Mouse (Mus musculus) bone marrow, adult 2 months (tissue): ENCODE data around the gene Cby3.

ENCODE experiments used
- CTCF ChIP-seq: fragments of 200-500 bp; IDR thresholded peaks from 2 replicates; pipeline ENCODE4 v1.5.1; 2011; ENCODE audit warnings: low read length, control low read depth; ENCODE audit not compliant: control insufficient read depth, insufficient read depth
- POLR2A ChIP-seq: fragments of 200-500 bp; IDR thresholded peaks from 2 replicates; pipeline ENCODE4 v1.6.1; 2011; ENCODE audit warnings: low read depth, mild to moderate bottlenecking, control low read depth, low read length, borderline replicate concordance; ENCODE audit not compliant: control insufficient read depth

DNA sequence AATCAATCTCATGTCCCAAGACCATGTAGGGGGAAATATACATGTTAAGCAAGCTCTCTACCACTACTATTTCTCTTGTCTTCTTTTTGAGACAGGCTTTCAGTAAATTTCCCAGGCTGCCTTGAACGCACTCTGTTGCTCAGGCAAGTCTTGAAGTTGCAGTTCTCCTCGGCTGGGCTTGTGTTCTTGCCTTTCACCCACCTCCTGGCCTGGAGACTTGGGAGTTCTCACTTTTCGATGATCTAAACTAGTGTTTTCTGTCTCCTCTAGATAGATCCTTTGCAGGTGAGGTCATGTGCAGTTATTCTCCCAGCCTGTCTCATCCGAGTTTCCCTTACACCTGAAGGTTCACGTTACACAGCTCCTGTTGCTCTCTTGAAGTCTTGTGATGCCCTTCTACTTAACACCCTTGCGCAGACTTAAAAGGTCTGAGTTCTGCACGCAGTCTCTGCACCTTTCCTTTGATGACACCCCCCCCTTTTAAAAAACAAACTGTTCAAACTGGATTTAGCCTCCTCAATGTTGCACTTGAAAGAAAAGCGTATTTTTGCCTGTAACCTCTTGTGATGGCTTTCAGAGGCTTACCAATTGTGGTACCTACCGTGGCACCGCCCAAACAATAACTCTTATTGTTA, 22.0 kb downstream of the Cby3 start:
- TF ChIP-seq CTCF (no peak), POLR2A (no peak)
